23 mouse cellular contexts compared by ENCODE assay signal in genomic region chr16:75304743-75305142, GRCm38 (mm10).
DNase-seq lines count a peak whose midpoint lies in the region; ATAC-seq and TF ChIP-seq lines count a peak whose summit lies in the region.
"Had no signal": no experiment of that assay in that cellular context is flagged by ENCODE, and none has a peak within 500 bp of the region (broad histone marks: within the 10 kb centered on the region; RNA-seq: fewer than 3 reads in every experiment).

No protein-coding gene starts in this region.

- DNase-seq in A20 (ENCODE audit: low read depth, low spot score) (peak; percentile 17), MEL (ENCODE audit: low read depth, low spot score) (peak; percentile 7)
- DNase-seq in thymus, postnatal 4 days = no peak
- DNase-seq in layer of hippocampus, postnatal 25 days (ENCODE audit: extremely low spot score in 1 of 2, low spot score in 1 of 2) = no peak
- DNase-seq: adrenal gland, adult 2 months; adrenal gland, postnatal 10 days; adrenal gland, postnatal 25 days; cerebellum, adult 11 months; cerebellum, adult 18-20 months; cerebellum, adult 8-10 months; cerebellum, adult 9-11 months; cerebellum, postnatal 14 days; cerebellum, postnatal 36 days; embryo, embryonic 11 days had no signal

- ATAC-seq in megakaryocyte, adult 5-6 weeks (ENCODE audit: poor library complexity, severe bottlenecking) = peak; percentile 52
- no peak for ATAC-seq in monocyte, adult 5-6 weeks (replicated peaks; ENCODE audit: insufficient number of reproducible peaks, low FRiP score, low TSS enrichment, poor library complexity, severe bottlenecking)
- ATAC-seq: forebrain, embryonic 14.5 days; forebrain, embryonic 16.5 days had no signal

- no peaks in the 10 kb centered on the region; a peak in 1 of 4 replicates for H3K4me1 ChIP-seq in MEL (ENCODE audit: control insufficient read depth in 1 of 2, insufficient read depth in 2 of 2, low read length in 2 of 2)
- H3K4me1 ChIP-seq: embryonic facial prominence, embryonic 13.5 days; embryonic facial prominence, embryonic 15.5 days; forebrain, embryonic 10.5 days; forebrain, embryonic 12.5 days had no signal

- no peak overlapping the region for H3K9ac ChIP-seq in MEL (ENCODE audit: control insufficient read depth, low read depth, low read length, poor library complexity, severe bottlenecking)
- H3K9ac ChIP-seq: embryonic facial prominence, embryonic 13.5 days; embryonic facial prominence, embryonic 15.5 days; forebrain, embryonic 12.5 days had no signal

- no peak for TF ChIP-seq CTCF in MEL (IDR thresholded peaks at IDR 0.05 in 2 of 3, conservative IDR thresholded peaks at IDR 0.05 in 1 of 3; ENCODE audit: control insufficient read depth in 1 of 3, insufficient read depth in 1 of 3, low read depth in 2 of 3, low read length in 3 of 3, poor library complexity in 1 of 3, severe bottlenecking in 1 of 3)

- no peak for TF ChIP-seq POLR2A in MEL (IDR thresholded peaks at IDR 0.05; ENCODE audit: control insufficient read depth in 1 of 2, insufficient read depth in 1 of 2, low read depth in 1 of 2, low read length in 2 of 2, poor library complexity in 1 of 2)

- no peaks in the 10 kb centered on the region for H3K36me3 ChIP-seq in MEL (ENCODE audit: control insufficient read depth in 1 of 2, insufficient read depth in 2 of 2, low read length in 2 of 2)
- H3K36me3 ChIP-seq: embryonic facial prominence, embryonic 13.5 days; embryonic facial prominence, embryonic 15.5 days; forebrain, embryonic 10.5 days; forebrain, embryonic 12.5 days had no signal

- H3K27ac ChIP-seq in MEL (ENCODE audit: control insufficient read depth, low read depth, low read length) = no peak overlapping the region
- H3K27ac ChIP-seq: embryonic facial prominence, embryonic 13.5 days; embryonic facial prominence, embryonic 15.5 days; forebrain, embryonic 10.5 days; forebrain, embryonic 12.5 days had no signal

- TF ChIP-seq EP300 in MEL (IDR thresholded peaks at IDR 0.05; ENCODE audit: low read depth in 1 of 2, low read length in 2 of 2) = no peak

- no peaks in the 10 kb centered on the region for H3K79me2 ChIP-seq in MEL (ENCODE audit: control insufficient read depth, insufficient read depth, low read length, poor library complexity)

- TF ChIP-seq RAD21 in MEL (IDR thresholded peaks at IDR 0.05; ENCODE audit: low read depth, low read length) = no peak

- no peaks in the 10 kb centered on the region for H3K27me3 ChIP-seq in MEL (ENCODE audit: control insufficient read depth in 1 of 2, insufficient read depth in 2 of 2, low read length in 2 of 2)
- H3K27me3 ChIP-seq: embryonic facial prominence, embryonic 13.5 days; embryonic facial prominence, embryonic 15.5 days; forebrain, embryonic 12.5 days had no signal

- H3K4me3 ChIP-seq in MEL (ENCODE audit: control insufficient read depth in 1 of 2, insufficient read depth in 1 of 2, low read depth in 2 of 2, low read length in 2 of 2) = no peak overlapping the region
- H3K4me3 ChIP-seq: embryonic facial prominence, embryonic 13.5 days; embryonic facial prominence, embryonic 15.5 days; erythroblast, embryonic 14.5 days; forebrain, embryonic 10.5 days; forebrain, embryonic 12.5 days had no signal

- H3K9me3 ChIP-seq in MEL (replicated peaks; ENCODE audit: insufficient read depth, low read length) = no peaks in the 10 kb centered on the region
- H3K9me3 ChIP-seq: embryonic facial prominence, embryonic 13.5 days; embryonic facial prominence, embryonic 15.5 days; forebrain, embryonic 10.5 days; forebrain, embryonic 12.5 days had no signal

TF ChIP-seq in MEL, 35 proteins besides CTCF, POLR2A, EP300 and RAD21:
- no peak for TF ChIP-seq ZC3H11A (IDR thresholded peaks at IDR 0.05; ENCODE audit: low read depth, low read length)
- no peak for TF ChIP-seq MAFK (IDR thresholded peaks at IDR 0.05; ENCODE audit: borderline replicate concordance, low read depth, low read length)
- TF ChIP-seq CHD1 (IDR thresholded peaks at IDR 0.05; ENCODE audit: low read depth, low read length) = no peak
- TF ChIP-seq MYC (IDR thresholded peaks at IDR 0.05; ENCODE audit: low read depth, low read length) = no peak
- no peak for TF ChIP-seq MYB (IDR thresholded peaks at IDR 0.05; ENCODE audit: low read depth, low read length)
- no peak for TF ChIP-seq ETS1 (IDR thresholded peaks at IDR 0.05; ENCODE audit: low read depth, low read length)
- TF ChIP-seq E2F4 (IDR thresholded peaks at IDR 0.05; ENCODE audit: borderline replicate concordance, low read depth, low read length) = no peak
- TF ChIP-seq ZKSCAN1 (IDR thresholded peaks at IDR 0.05; ENCODE audit: low read depth, low read length) = no peak
- no peak for TF ChIP-seq SMC3 (IDR thresholded peaks at IDR 0.05; ENCODE audit: low read depth, low read length)
- TF ChIP-seq BHLHE40 (IDR thresholded peaks at IDR 0.05; ENCODE audit: borderline replicate concordance, low read depth, low read length) = no peak
- TF ChIP-seq ZMIZ1 (IDR thresholded peaks at IDR 0.05; ENCODE audit: low read depth, low read length) = no peak
- TF ChIP-seq USF2 (IDR thresholded peaks at IDR 0.05; ENCODE audit: borderline replicate concordance in 1 of 2, insufficient read depth in 1 of 2, low read depth in 1 of 2, low read length in 2 of 2) = no peak
- no peak for TF ChIP-seq GABPA (IDR thresholded peaks at IDR 0.05; ENCODE audit: low read depth, low read length)

Comparison
In these comparisons a context has a peak if more than half of its experiments do, and no peak if none do; other contexts are left out.
1. DNase-seq: peak in A20 (single experiment) and MEL (single experiment); none in thymus, postnatal 4 days (single experiment) and layer of hippocampus, postnatal 25 days (0 of 2).